Mouse (Mus musculus) C2C12 (cell line): Measurements from ENCODE around the gene Gm37240.

Experiments
- CEBPB ChIP-seq: IDR thresholded peaks from one replicate; pipeline ENCODE4 v1.6.1; 2011; ENCODE audit warnings: low read depth, mild to moderate bottlenecking, control low read depth, moderate library complexity
- CTCF ChIP-seq: IDR thresholded peaks from one replicate; pipeline ENCODE4 v1.5.1; 2011; ENCODE audit not compliant: control insufficient read depth, insufficient read depth, insufficient read length
- MAX ChIP-seq: IDR thresholded peaks from one replicate; pipeline ENCODE4 v1.6.1; 2011; ENCODE audit warnings: mild to moderate bottlenecking, control low read depth
- MYOG ChIP-seq: IDR thresholded peaks from one replicate; pipeline ENCODE4 v1.6.1; 2011; ENCODE audit not compliant: control insufficient read depth, insufficient read length; ENCODE audit errors: extremely low read depth
- USF1 ChIP-seq: IDR thresholded peaks from one replicate; pipeline ENCODE4 v1.6.1; 2011; ENCODE audit warnings: low read depth, mild to moderate bottlenecking, control low read depth, moderate library complexity

GRCm38 (mm10) chr3:85314961-85315360 is 572.4 kb downstream of the Gm37240 start:
- TF ChIP-seq MAX (no peak), CTCF (no peak), MYOG (no peak), USF1 (no peak), CEBPB (no peak)
